Mouse (Mus musculus): Measurements from ENCODE around the gene Stxbp1. TPM values are rescaled to one million over a fixed set of nuclear protein-coding genes. Genes with fewer than 3 reads are reported as not detected.

The Stxbp1 gene
- total RNA-seq (2023) = 1 to 10 TPM; 1.7 to 2.2 TPM

DNA sequence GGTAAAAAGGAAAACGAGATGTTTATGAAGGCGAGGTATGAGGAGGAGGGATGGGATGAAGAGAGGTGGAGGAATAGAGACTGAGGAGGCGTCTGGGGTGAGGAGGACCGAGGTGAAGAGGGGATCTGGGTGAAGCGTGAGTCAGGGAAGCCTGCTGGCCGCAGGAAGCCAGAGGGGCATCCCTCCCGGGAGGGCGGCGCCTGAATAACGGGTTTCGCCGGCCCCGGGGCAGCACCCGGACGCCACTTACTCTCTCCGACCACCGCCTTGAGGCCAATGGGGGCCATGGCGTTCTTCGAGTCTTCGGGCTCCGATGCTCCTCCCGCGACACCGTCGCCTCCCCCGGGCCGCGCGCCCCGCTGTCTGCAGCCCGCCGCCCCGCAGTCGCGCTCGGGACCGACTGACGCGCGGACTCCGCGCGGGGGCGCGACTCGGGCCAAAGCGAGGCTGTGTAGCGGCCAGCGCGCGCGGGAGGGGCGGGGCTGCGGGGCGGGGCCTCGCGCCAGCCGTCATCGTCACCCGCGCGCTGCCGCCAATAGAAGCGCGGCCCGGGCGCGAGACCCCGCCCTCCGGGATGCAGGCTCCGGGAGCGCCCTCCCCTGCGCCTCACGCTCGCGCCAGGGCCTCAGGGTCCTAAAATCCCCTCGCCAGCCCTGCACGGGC, at the start of gene Stxbp1:
Gene Stxbp1 (minus strand): TSS at position 441 of the 663 bp plus-strand sequence.

DNA sequence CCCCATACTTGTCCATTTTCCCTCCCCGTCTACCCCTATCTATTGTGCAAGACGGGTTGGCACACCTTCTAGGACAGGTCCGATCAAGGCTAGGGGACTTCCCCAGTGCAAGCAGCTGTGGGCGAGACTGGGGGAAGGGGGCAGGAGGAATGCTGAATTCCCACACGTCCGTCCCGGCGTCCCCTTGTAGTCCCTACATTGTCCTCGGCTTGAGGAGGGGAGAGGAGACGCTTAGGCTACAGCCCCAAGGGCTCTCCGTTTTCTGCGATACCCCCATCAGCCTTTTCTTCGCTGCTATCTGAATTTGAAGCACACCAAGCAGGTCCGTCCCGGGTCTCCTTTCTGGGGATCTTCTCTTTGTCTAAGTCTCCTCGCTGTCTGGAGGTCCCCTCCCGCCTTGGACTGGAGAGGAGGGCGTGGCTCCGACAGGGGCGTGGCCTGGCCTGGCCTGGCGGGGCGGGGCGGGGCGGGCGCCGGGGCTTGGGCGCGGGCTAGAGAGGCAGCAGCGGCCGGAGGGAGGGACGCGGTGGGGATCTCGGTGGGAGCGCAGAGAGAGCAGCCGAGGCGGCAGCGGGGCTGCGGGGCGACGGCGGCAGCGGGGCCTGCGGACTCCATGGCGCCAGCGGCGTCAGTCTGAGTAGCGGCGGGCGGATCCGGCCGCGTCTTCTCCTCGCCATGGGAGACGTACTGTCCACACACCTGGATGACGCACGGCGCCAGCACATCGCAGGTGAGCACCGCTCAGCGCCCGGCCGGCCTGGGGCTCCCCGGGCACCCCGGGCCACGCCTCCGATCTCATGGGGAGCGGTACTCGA, 28.8 kb upstream of the Stxbp1 start, which contains the start of gene Fam129b:
Gene Fam129b (plus strand): TSS at position 440 of the 815 bp plus-strand sequence.

GRCm38 (mm10) chr2:32784048-32784681, 62.9 kb downstream of the Stxbp1 start, which contains the start of gene Cfap157:
Cfap157 (minus strand) TSS chr2:32784428.

GRCm38 (mm10) chr2:32775359-32776074, 71.5 kb downstream of the Stxbp1 start, which contains the start of the genes Ttc16 and Ptrh1:
Ttc16 (minus strand) TSS chr2:32775633.
Ptrh1 (plus strand) TSS chr2:32775786.

GRCm38 (mm10) chr2:32757056-32757845, 89.8 kb downstream of the Stxbp1 start, which contains the start of gene Tor2a:
Tor2a (plus strand) TSS chr2:32757234.

DNA sequence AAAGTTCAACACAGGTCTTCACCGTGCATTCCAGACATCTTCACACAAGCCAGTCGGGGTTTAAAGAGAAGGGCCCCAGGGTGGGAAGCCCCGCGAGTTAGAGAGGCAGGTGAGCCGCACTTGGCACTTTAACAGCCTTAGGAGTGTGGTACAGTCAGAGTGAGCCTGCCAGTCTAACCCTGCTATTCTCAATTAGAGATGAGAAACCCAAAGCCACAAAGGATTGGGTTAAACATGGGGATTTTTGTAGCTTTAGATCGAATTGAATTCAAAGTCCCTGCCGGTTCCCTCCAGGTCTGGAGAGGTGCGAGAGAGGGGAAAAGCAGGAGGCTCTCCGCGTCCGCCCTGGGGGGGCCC, 106.2 kb downstream of the Stxbp1 start, which contains the start of gene 6330409D20Rik:
Gene 6330409D20Rik (minus strand): TSS at position 101 of the 357 bp plus-strand sequence.

Other genes with a start within 250 kb of the Stxbp1 start
- 1 to 10 TPM; 5.1 to 6.9 TPM for gene St6galnac6, start 247.5 kb downstream of the Stxbp1 start, total RNA-seq (2023)
- gene Ak1, start 225.5 kb downstream of the Stxbp1 start, total RNA-seq (2023) = not detected
- 10 to 100 TPM; 11.2 to 13.8 TPM for gene Eng, start 200.7 kb downstream of the Stxbp1 start, total RNA-seq (2023)
- 10 to 100 TPM; 25.8 to 28.1 TPM for gene Fpgs, start 143.1 kb downstream of the Stxbp1 start, total RNA-seq (2023)
- 100 to 1,000 TPM; 121 to 123 TPM for gene Cdk9, start 134.2 kb downstream of the Stxbp1 start, total RNA-seq (2023)
- 100 to 1,000 TPM; 120 to 121 TPM for gene Sh2d3c, start 126.2 kb downstream of the Stxbp1 start, total RNA-seq (2023)
- not detected for gene 6330409D20Rik, start 106.2 kb downstream of the Stxbp1 start, total RNA-seq (2023)
- gene Tor2a, start 90.0 kb downstream of the Stxbp1 start, total RNA-seq (2023) = 10 to 100 TPM; 29.2 to 34.5 TPM
- under 1 TPM in 1 of 2 experiments, not detected in 1; 0.90 TPM for gene Ttc16, start 71.6 kb downstream of the Stxbp1 start, total RNA-seq (2023)
- gene Ptrh1, start 71.5 kb downstream of the Stxbp1 start, total RNA-seq (2023) = 1 to 10 TPM; 5.6 to 7.2 TPM
- not detected for gene Cfap157, start 62.8 kb downstream of the Stxbp1 start, total RNA-seq (2023)
- gene Fam129b, start 28.9 kb upstream of the Stxbp1 start, total RNA-seq (2023) = 1 to 10 TPM; 1.2 to 1.9 TPM
- 1,000 to 10,000 TPM; 1,207 to 1,346 TPM for gene Rpl12, start 114.3 kb upstream of the Stxbp1 start, total RNA-seq (2023)
- gene Lrsam1, start 114.4 kb upstream of the Stxbp1 start, total RNA-seq (2023) = 10 to 100 TPM; 10.5 to 11.5 TPM
- 1 to 10 TPM; 5.7 to 6.8 TPM for gene Slc2a8, start 134.8 kb upstream of the Stxbp1 start, total RNA-seq (2023)